Mouse (Mus musculus) C2C12 (cell line): Measurements from ENCODE around the gene Angptl2. TPM values are rescaled to one million over a fixed set of nuclear protein-coding genes. Genes with fewer than 3 reads are reported as not detected.

Experiments used
- H3K27me3 ChIP-seq: one replicate; pipeline ENCODE4 v1.6.1; 2011; ENCODE audit not compliant: control insufficient read depth, insufficient read depth, insufficient read length
- H3K36me3 ChIP-seq: one replicate; pipeline ENCODE4 v1.6.1; 2011; ENCODE audit not compliant: control insufficient read depth, insufficient read depth
- H3K4me3 ChIP-seq: one replicate; pipeline ENCODE4 v1.5.1; 2011; ENCODE audit warnings: mild to moderate bottlenecking, control low read depth; ENCODE audit not compliant: poor library complexity, insufficient read depth, severe bottlenecking
- H3K79me2 ChIP-seq: one replicate; pipeline ENCODE4 v1.6.1; 2011; ENCODE audit not compliant: control insufficient read depth, insufficient read depth
- H3K79me3 ChIP-seq: one replicate; pipeline ENCODE4 v1.6.1; 2011; ENCODE audit warnings: low read depth, control low read depth
- H3ac ChIP-seq: one replicate; pipeline ENCODE3; 2011; ENCODE audit warnings: low read depth; ENCODE audit not compliant: control insufficient read depth, insufficient read length
- CEBPB ChIP-seq: IDR thresholded peaks from one replicate; pipeline ENCODE4 v1.6.1; 2011; ENCODE audit warnings: low read depth, mild to moderate bottlenecking, control low read depth, moderate library complexity
- CTCF ChIP-seq: IDR thresholded peaks from one replicate; pipeline ENCODE4 v1.5.1; 2011; ENCODE audit not compliant: control insufficient read depth, insufficient read depth, insufficient read length
- FOSL1 ChIP-seq: IDR thresholded peaks from one replicate; pipeline ENCODE4 v1.8.0; 2011; ENCODE audit warnings: mild to moderate bottlenecking, low read length; ENCODE audit not compliant: poor library complexity, insufficient read depth, severe bottlenecking
- MAX ChIP-seq: IDR thresholded peaks from one replicate; pipeline ENCODE4 v1.6.1; 2011; ENCODE audit warnings: mild to moderate bottlenecking, control low read depth
- MYOD1 ChIP-seq: IDR thresholded peaks from one replicate; pipeline ENCODE4 v1.6.1; 2011; ENCODE audit warnings: low read depth; ENCODE audit not compliant: control insufficient read depth, insufficient read length
- MYOG ChIP-seq: IDR thresholded peaks from one replicate; pipeline ENCODE4 v1.6.1; 2011; ENCODE audit not compliant: control insufficient read depth, insufficient read length; ENCODE audit errors: extremely low read depth
- USF1 ChIP-seq: IDR thresholded peaks from one replicate; pipeline ENCODE4 v1.6.1; 2011; ENCODE audit warnings: low read depth, mild to moderate bottlenecking, control low read depth, moderate library complexity
- polyA plus RNA-seq: library from polyadenylated mRNA; unstranded; fragments of >200 nt; fragmentation: generic; extraction: Trizol; gene quantifications from one replicate; pipeline ENCODE4 v1.2.1, GENCODE M21; 2012; ENCODE audit warnings: missing spikeins

The Angptl2 gene
- polyA plus RNA-seq, 1 experiment, result 162 TPM

GRCm38 (mm10) chr2:33176516-33176915 is 39.4 kb upstream of the Angptl2 start:
- Histone ChIP-seq H3K36me3 (no peaks in the 10 kb centered on the region), H3K79me3 (no peaks in the 10 kb centered on the region), H3K79me2 (no peaks in the 10 kb centered on the region), H3K4me3 (no peak overlapping the region), H3K27me3 (no peaks in the 10 kb centered on the region), H3ac (no peak overlapping the region)
- TF ChIP-seq FOSL1, result peak; percentile 29
- TF ChIP-seq USF1, result no peak
- peak; percentile 6 for TF ChIP-seq MYOD1

GRCm38 (mm10) chr2:33176921-33177320 is 38.9 kb upstream of the Angptl2 start:
- H3K79me3 ChIP-seq, result no peaks in the 10 kb centered on the region

GRCm38 (mm10) chr2:33177443-33178242 is 38.2 kb upstream of the Angptl2 start:
- Histone ChIP-seq H3K79me3 (no peaks in the 10 kb centered on the region), H3K4me3 (no peak overlapping the region), H3K36me3 (no peaks in the 10 kb centered on the region), H3K27me3 (no peaks in the 10 kb centered on the region), H3K79me2 (no peaks in the 10 kb centered on the region), H3ac (no peak overlapping the region)
- TF ChIP-seq MYOG (no peak), MYOD1 (no peak), FOSL1 (no peak), USF1 (no peak), MAX (no peak), CEBPB (no peak), CTCF (no peak)

More at GRCm38 (mm10) chr2:33176921-33177320, 38.9 kb upstream of the Angptl2 start:
- H3ac ChIP-seq, result peak overlapping the region; percentile 35
- no peaks in the 10 kb centered on the region for H3K27me3 ChIP-seq
- no peaks in the 10 kb centered on the region for H3K36me3 ChIP-seq
- TF ChIP-seq CTCF (no peak), CEBPB (no peak), MYOD1 (peak; percentile 12)
- no peaks in the 10 kb centered on the region for H3K79me2 ChIP-seq
- H3K4me3 ChIP-seq, result no peak overlapping the region

GRCm38 (mm10) chr2:33178243-33178932 is 37.5 kb upstream of the Angptl2 start:
- no peaks in the 10 kb centered on the region for H3K79me3 ChIP-seq
- no peaks in the 10 kb centered on the region for H3K79me2 ChIP-seq
- H3K36me3 ChIP-seq, result no peaks in the 10 kb centered on the region
- TF ChIP-seq MYOG (no peak), FOSL1 (no peak), MYOD1 (no peak), MAX (no peak), CTCF (no peak), CEBPB (no peak), USF1 (no peak)
- H3ac ChIP-seq, result no peak overlapping the region
- H3K4me3 ChIP-seq, result no peak overlapping the region
- H3K27me3 ChIP-seq, result no peaks in the 10 kb centered on the region

GRCm38 (mm10) chr2:33179171-33179929 is 36.5 kb upstream of the Angptl2 start:
- no peaks in the 10 kb centered on the region for H3K79me2 ChIP-seq
- H3K27me3 ChIP-seq, result no peaks in the 10 kb centered on the region
- H3K79me3 ChIP-seq, result no peaks in the 10 kb centered on the region
- H3ac ChIP-seq, result no peak overlapping the region
- TF ChIP-seq MYOD1 (no peak), CEBPB (no peak), MYOG (no peak), CTCF (no peak)
- H3K36me3 ChIP-seq, result no peaks in the 10 kb centered on the region
- no peak overlapping the region for H3K4me3 ChIP-seq
